Comparison of ENCODE assay signal across 10 mouse cellular contexts in the genomic region with DNA sequence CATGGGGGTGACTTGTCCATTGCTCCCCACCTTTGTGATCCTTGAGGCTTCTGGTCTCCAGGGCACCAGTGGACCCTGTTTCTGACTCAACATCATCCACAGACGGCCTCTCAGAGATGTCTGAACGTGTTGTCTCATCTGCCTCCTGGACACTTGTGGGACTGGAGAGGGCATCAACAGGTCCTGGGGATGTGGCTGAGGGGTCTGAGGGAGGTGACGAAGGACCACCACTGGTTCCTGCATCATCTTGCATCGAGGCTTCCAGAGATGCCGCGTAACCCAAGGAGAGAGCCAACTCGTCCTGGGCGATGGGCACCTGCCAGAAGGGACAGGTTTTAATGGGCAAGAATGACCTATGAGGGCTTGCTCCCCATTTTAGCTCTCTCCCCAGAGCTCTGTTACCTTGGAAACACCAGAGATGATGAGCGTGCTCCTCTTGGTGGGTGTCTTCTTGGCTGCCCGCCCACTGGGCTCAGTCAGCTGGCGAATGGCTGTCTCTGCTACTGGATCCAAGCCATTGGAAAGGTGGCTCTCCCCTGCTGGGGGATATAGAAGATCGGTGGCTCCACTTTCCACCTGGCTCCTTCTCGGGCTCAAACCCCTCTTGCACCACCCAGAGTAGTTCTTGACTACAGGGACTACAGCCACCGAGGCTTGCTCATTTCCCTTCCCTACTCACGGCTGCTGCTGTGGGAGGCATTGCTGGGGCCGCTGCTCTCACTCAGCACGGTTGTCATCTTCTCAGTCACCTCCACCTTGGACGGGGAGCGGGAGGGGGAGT. TPM values are rescaled to one million over a fixed set of nuclear protein-coding genes. Genes with fewer than 3 reads are reported as not detected.
A peak's percentile ranks its signal among the peaks of the same experiment; 100 is the strongest.
DNase-seq lines count a peak whose midpoint lies in the region; ATAC-seq lines count a peak whose summit lies in the region.
"Had no signal": no experiment of that assay in that cellular context is flagged by ENCODE, and none has a peak within 500 bp of the region (broad histone marks: within the 10 kb centered on the region; RNA-seq: fewer than 3 reads in every experiment).

No protein-coding gene starts in this region.

- no peaks in the 10 kb centered on the region for H3K9me3 ChIP-seq in hindbrain, embryonic 12.5 days (replicated peaks)
- H3K9me3 ChIP-seq: heart, embryonic 13.5 days; limb, embryonic 13.5 days had no signal

- peaks cover 28% of the 10 kb centered on the region for H3K4me1 ChIP-seq in hindbrain, embryonic 12.5 days

- no peak overlapping the region for H3K4me3 ChIP-seq in hindbrain, embryonic 12.5 days
- H3K4me3 ChIP-seq: heart, embryonic 13.5 days; limb, embryonic 13.5 days had no signal

- H3K4me2 ChIP-seq in hindbrain, embryonic 12.5 days (replicated peaks): no peak overlapping the region
- H3K4me2 ChIP-seq: heart, embryonic 13.5 days; limb, embryonic 13.5 days had no signal

- WGBS in hindbrain, embryonic 12.5 days: 76% methylated on average over 19 of the region's 19 CpGs

- H3K9ac ChIP-seq in hindbrain, embryonic 12.5 days: no peak overlapping the region
- H3K9ac ChIP-seq: heart, embryonic 13.5 days; limb, embryonic 13.5 days had no signal

- peaks cover 9% of the 10 kb centered on the region; the same call in 1 of the 2 replicates for H3K27me3 ChIP-seq in hindbrain, embryonic 12.5 days
- H3K27me3 ChIP-seq: heart, embryonic 13.5 days had no signal

- H3K36me3 ChIP-seq in hindbrain, embryonic 12.5 days: peaks cover 49% of the 10 kb centered on the region

- no peak for ATAC-seq in granulocyte monocyte progenitor cell, adult 5-6 weeks (replicated peaks; ENCODE audit: poor library complexity, severe bottlenecking)
- ATAC-seq in hindbrain, embryonic 12.5 days (ENCODE audit: low FRiP score): no peak

- intact Hi-C loops in left cerebral cortex, postnatal 25 days (cut with DNase I): no loop called here

- DNase-seq in brain, adult 2 months (ENCODE audit: low read depth, low spot score): peak; percentile 91
- peak; percentile 68 for DNase-seq in cerebellum, adult 9-11 months
- peak; percentile 81 to 85 for DNase-seq in layer of hippocampus, adult 8-10 months (ENCODE audit: low spot score in 2 of 2)
- DNase-seq in left cerebral cortex, postnatal 25 days (ENCODE audit: low spot score in 2 of 2): peak; percentile 75 to 92
- no peak for DNase-seq in testis, postnatal 14 days (ENCODE audit: low spot score)
- DNase-seq in lung, adult 18-20 months: no peak

- no peak overlapping the region for H3K27ac ChIP-seq in hindbrain, embryonic 12.5 days
- H3K27ac ChIP-seq: heart, embryonic 13.5 days; limb, embryonic 13.5 days had no signal

RNA-seq across cellular contexts. Expression of a gene that starts 6.4 kb away (rescaled TPM):
- total RNA-seq in layer of hippocampus, adult 8-10 months (2022): 100 to 1,000 TPM; 177 to 228 (median 205) TPM
- total RNA-seq in left cerebral cortex, postnatal 25 days (2021): 100 to 1,000 TPM; 207 to 225 TPM
- total RNA-seq in granulocyte monocyte progenitor cell, adult 5-6 weeks (2014; fragmentation: Nextera tagmentation): 8.3 and 17.5 TPM in 2 replicates
- 4.2 and 5.9 TPM in 2 replicates for total RNA-seq in granulocyte monocyte progenitor cell, adult 5-6 weeks (2017)
- polyA plus RNA-seq in hindbrain, embryonic 12.5 days (2016; fragmentation: Nextera tagmentation; extraction: Ambion mirVana): 20.2 and 22.2 TPM in 2 replicates

RNA-seq across cellular contexts. Expression of a gene that starts 8.2 kb away (rescaled TPM):
- 10 to 100 TPM; 32.0 to 40.3 (median 38.4) TPM for total RNA-seq in layer of hippocampus, adult 8-10 months (2022)
- 10 to 100 TPM; 28.4 to 28.6 TPM for total RNA-seq in left cerebral cortex, postnatal 25 days (2021)
- 12.7 TPM in 2 replicates for total RNA-seq in granulocyte monocyte progenitor cell, adult 5-6 weeks (2014; fragmentation: Nextera tagmentation)
- total RNA-seq in granulocyte monocyte progenitor cell, adult 5-6 weeks (2017): 11.6 and 12.2 TPM in 2 replicates
- 28.9 and 32.5 TPM in 2 replicates for polyA plus RNA-seq in hindbrain, embryonic 12.5 days (2016; fragmentation: Nextera tagmentation; extraction: Ambion mirVana)

RNA-seq across cellular contexts. Expression of a gene that starts 12.2 kb away (rescaled TPM):
- total RNA-seq in layer of hippocampus, adult 8-10 months (2022): 10 to 100 TPM; 15.1 to 19.7 (median 16.1) TPM
- total RNA-seq in left cerebral cortex, postnatal 25 days (2021): 10 to 100 TPM; 12.5 to 13.8 TPM
- 41.0 and 48.8 TPM in 2 replicates for total RNA-seq in granulocyte monocyte progenitor cell, adult 5-6 weeks (2014; fragmentation: Nextera tagmentation)
- total RNA-seq in granulocyte monocyte progenitor cell, adult 5-6 weeks (2017): 18.2 and 26.4 TPM in 2 replicates
- polyA plus RNA-seq in hindbrain, embryonic 12.5 days (2016; fragmentation: Nextera tagmentation; extraction: Ambion mirVana): 37.3 and 41.3 TPM in 2 replicates

RNA-seq across cellular contexts. Expression of a gene that starts 20.8 kb away (rescaled TPM):
- total RNA-seq in layer of hippocampus, adult 8-10 months (2022): 10 to 100 TPM; 40.3 to 44.3 (median 41.6) TPM
- total RNA-seq in left cerebral cortex, postnatal 25 days (2021): 10 to 100 TPM; 56.6 to 56.8 TPM
- total RNA-seq in granulocyte monocyte progenitor cell, adult 5-6 weeks (2014; fragmentation: Nextera tagmentation): 76.3 and 96.9 TPM in 2 replicates
- 298 and 423 TPM in 2 replicates for total RNA-seq in granulocyte monocyte progenitor cell, adult 5-6 weeks (2017)
- polyA plus RNA-seq in hindbrain, embryonic 12.5 days (2016; fragmentation: Nextera tagmentation; extraction: Ambion mirVana): 273 and 290 TPM in 2 replicates

RNA-seq across cellular contexts. Expression of a gene that starts 25.3 kb away (rescaled TPM):
- 10 to 100 TPM; 69.2 to 77.6 (median 71.1) TPM for total RNA-seq in layer of hippocampus, adult 8-10 months (2022)
- total RNA-seq in left cerebral cortex, postnatal 25 days (2021): 10 to 100 TPM; 60.5 to 61.6 TPM
- 0.21 TPM in 1 of 2 replicates, not detected in the other for total RNA-seq in granulocyte monocyte progenitor cell, adult 5-6 weeks (2014; fragmentation: Nextera tagmentation)
- not detected in 2 replicates for total RNA-seq in granulocyte monocyte progenitor cell, adult 5-6 weeks (2017)
- 12.9 and 13.5 TPM in 2 replicates for polyA plus RNA-seq in hindbrain, embryonic 12.5 days (2016; fragmentation: Nextera tagmentation; extraction: Ambion mirVana)

Comparison
In these comparisons a context has a peak if more than half of its experiments do, and no peak if none do; other contexts are left out.
1. DNase-seq: peak in brain, adult 2 months (single experiment), cerebellum, adult 9-11 months (single experiment), layer of hippocampus, adult 8-10 months (2 of 2) and left cerebral cortex, postnatal 25 days (2 of 2); none in testis, postnatal 14 days (single experiment) and lung, adult 18-20 months (0 of 2).
2. RNA of a gene that starts 6.4 kb away (total RNA-seq): 207 to 225 TPM in left cerebral cortex, postnatal 25 days and 177 to 228 TPM in layer of hippocampus, adult 8-10 months; 4.2 to 17.5 TPM in granulocyte monocyte progenitor cell, adult 5-6 weeks; every median in the first group is over 4 times any median in the second.